Mouse (Mus musculus): Measurements from ENCODE around the gene Rbm11. TPM values are rescaled to one million over a fixed set of nuclear protein-coding genes. Genes with fewer than 3 reads are reported as not detected.

Rbm11 gene
- 0.39 and 0.46 TPM in 2 replicates for polyA plus RNA-seq (2014; fragmentation: Nextera tagmentation; extraction: Ambion mirVana)

- under 1% methylated on average over 52 of the region's 55 CpGs for WGBS
- peak within 1 kb of the TSS; percentile 74 to 84 for H3K4me3 ChIP-seq (ENCODE audit: control insufficient read depth in 1 of 2, insufficient read depth in 1 of 2, low read depth in 1 of 2, low read length in 2 of 2)
- H3K27me3 ChIP-seq (ENCODE audit: control insufficient read depth, insufficient read depth, low read length), result no peaks in the 10 kb centered on the region
- H3K9ac ChIP-seq (ENCODE audit: low read length), result peak within 1 kb of the TSS; percentile 68
- ATAC-seq (ENCODE audit: insufficient number of reproducible peaks, insufficient read depth, low FRiP score, low read depth), result peak; percentile 96
- H3K9me3 ChIP-seq (ENCODE audit: control insufficient read depth, low read length), result no peaks in the 10 kb centered on the region
- no peaks in the 10 kb centered on the region for H3K4me1 ChIP-seq (ENCODE audit: control insufficient read depth in 2 of 2, insufficient read depth in 2 of 2, low read length in 2 of 2)
- H3K36me3 ChIP-seq (ENCODE audit: control insufficient read depth, insufficient read depth, low read length), result no peaks in the 10 kb centered on the region
- peak within 1 kb of the TSS; percentile 93 for H3K4me2 ChIP-seq (ENCODE audit: low read length)
- H3K27ac ChIP-seq (replicated peaks in 1 of 2; ENCODE audit: control insufficient read depth in 1 of 2, insufficient read depth in 1 of 2, low read depth in 2 of 2, low read length in 2 of 2), result no peak within 1 kb of the TSS
Measured at GRCm38 (mm10) chr16:75592671-75593500, at the start of gene Rbm11. Gene Rbm11, plus strand, starts transcription at chr16:75592844.

GRCm38 (mm10) chr16:75545310-75545709 is 47.3 kb upstream of the Rbm11 start:
- H3K4me1 ChIP-seq (ENCODE audit: control insufficient read depth in 2 of 2, insufficient read depth in 2 of 2, low read length in 2 of 2), result no peaks in the 10 kb centered on the region
- H3K27ac ChIP-seq (replicated peaks in 1 of 2; ENCODE audit: control insufficient read depth in 1 of 2, insufficient read depth in 1 of 2, low read depth in 2 of 2, low read length in 2 of 2), result no peak overlapping the region
- H3K9ac ChIP-seq (ENCODE audit: low read length), result no peak overlapping the region
- ATAC-seq (ENCODE audit: insufficient number of reproducible peaks, insufficient read depth, low FRiP score, low read depth), result no peak
- no peaks in the 10 kb centered on the region for H3K9me3 ChIP-seq (ENCODE audit: control insufficient read depth, low read length)
- no peaks in the 10 kb centered on the region for H3K27me3 ChIP-seq (ENCODE audit: control insufficient read depth, insufficient read depth, low read length)
- no peaks in the 10 kb centered on the region for H3K36me3 ChIP-seq (ENCODE audit: control insufficient read depth, insufficient read depth, low read length)
- H3K4me2 ChIP-seq (ENCODE audit: low read length), result no peak overlapping the region
- 67% methylated on average over 1 of the region's 1 CpGs for WGBS
- no peak overlapping the region for H3K4me3 ChIP-seq (ENCODE audit: control insufficient read depth in 1 of 2, insufficient read depth in 1 of 2, low read depth in 1 of 2, low read length in 2 of 2)

GRCm38 (mm10) chr16:75562910-75563309 is 29.7 kb upstream of the Rbm11 start:
- ATAC-seq (ENCODE audit: insufficient number of reproducible peaks, insufficient read depth, low FRiP score, low read depth), result no peak
- no peak overlapping the region for H3K27ac ChIP-seq (replicated peaks in 1 of 2; ENCODE audit: control insufficient read depth in 1 of 2, insufficient read depth in 1 of 2, low read depth in 2 of 2, low read length in 2 of 2)
- no peak overlapping the region for H3K9ac ChIP-seq (ENCODE audit: low read length)
- no peaks in the 10 kb centered on the region for H3K27me3 ChIP-seq (ENCODE audit: control insufficient read depth, insufficient read depth, low read length)
- no peak overlapping the region for H3K4me3 ChIP-seq (ENCODE audit: control insufficient read depth in 1 of 2, insufficient read depth in 1 of 2, low read depth in 1 of 2, low read length in 2 of 2)
- WGBS, result 95% methylated on average over 2 of the region's 2 CpGs
- H3K4me2 ChIP-seq (ENCODE audit: low read length), result no peak overlapping the region
- no peaks in the 10 kb centered on the region for H3K4me1 ChIP-seq (ENCODE audit: control insufficient read depth in 2 of 2, insufficient read depth in 2 of 2, low read length in 2 of 2)
- no peaks in the 10 kb centered on the region for H3K9me3 ChIP-seq (ENCODE audit: control insufficient read depth, low read length)
- H3K36me3 ChIP-seq (ENCODE audit: control insufficient read depth, insufficient read depth, low read length), result no peaks in the 10 kb centered on the region

GRCm38 (mm10) chr16:75582279-75582678 is 10.4 kb upstream of the Rbm11 start:
- 76% methylated on average over 5 of the region's 5 CpGs for WGBS
- Histone ChIP-seq H3K4me1 (ENCODE audit: control insufficient read depth in 2 of 2, insufficient read depth in 2 of 2, low read length in 2 of 2) (no peaks in the 10 kb centered on the region; a peak in 1 of 4 replicates), H3K9ac (ENCODE audit: low read length) (no peak overlapping the region), H3K27me3 (ENCODE audit: control insufficient read depth, insufficient read depth, low read length) (no peaks in the 10 kb centered on the region), H3K4me2 (ENCODE audit: low read length) (no peak overlapping the region), H3K9me3 (ENCODE audit: control insufficient read depth, low read length) (no peaks in the 10 kb centered on the region), H3K36me3 (ENCODE audit: control insufficient read depth, insufficient read depth, low read length) (no peaks in the 10 kb centered on the region), H3K27ac (replicated peaks in 1 of 2; ENCODE audit: control insufficient read depth in 1 of 2, insufficient read depth in 1 of 2, low read depth in 2 of 2, low read length in 2 of 2) (no peak overlapping the region), H3K4me3 (ENCODE audit: control insufficient read depth in 1 of 2, insufficient read depth in 1 of 2, low read depth in 1 of 2, low read length in 2 of 2) (no peak overlapping the region)
- no peak for ATAC-seq (ENCODE audit: insufficient number of reproducible peaks, insufficient read depth, low FRiP score, low read depth)

- Histone ChIP-seq H3K36me3 (ENCODE audit: control insufficient read depth, insufficient read depth, low read length) (no peaks in the 10 kb centered on the region), H3K9me3 (ENCODE audit: control insufficient read depth, low read length) (no peaks in the 10 kb centered on the region), H3K4me2 (ENCODE audit: low read length) (no peak within 1 kb of the TSS), H3K27ac (replicated peaks in 1 of 2; ENCODE audit: control insufficient read depth in 1 of 2, insufficient read depth in 1 of 2, low read depth in 2 of 2, low read length in 2 of 2) (no peak within 1 kb of the TSS), H3K4me1 (ENCODE audit: control insufficient read depth in 2 of 2, insufficient read depth in 2 of 2, low read length in 2 of 2) (no peaks in the 10 kb centered on the region; a peak in 1 of 4 replicates), H3K4me3 (ENCODE audit: control insufficient read depth in 1 of 2, insufficient read depth in 1 of 2, low read depth in 1 of 2, low read length in 2 of 2) (no peak within 1 kb of the TSS), H3K27me3 (ENCODE audit: control insufficient read depth, insufficient read depth, low read length) (no peaks in the 10 kb centered on the region), H3K9ac (ENCODE audit: low read length) (no peak within 1 kb of the TSS)
- 85% methylated on average over 7 of the region's 7 CpGs for WGBS
- ATAC-seq (ENCODE audit: insufficient number of reproducible peaks, insufficient read depth, low FRiP score, low read depth), result no peak
Measured at GRCm38 (mm10) chr16:75585961-75586360, 6.7 kb upstream of the Rbm11 start, which contains the start of gene Lipi. Gene Lipi, minus strand, starts transcription at chr16:75586061.

GRCm38 (mm10) chr16:75586466-75586865 is 6.2 kb upstream of the Rbm11 start:
- Histone ChIP-seq H3K4me2 (ENCODE audit: low read length) (no peak overlapping the region), H3K4me3 (ENCODE audit: control insufficient read depth in 1 of 2, insufficient read depth in 1 of 2, low read depth in 1 of 2, low read length in 2 of 2) (no peak overlapping the region), H3K36me3 (ENCODE audit: control insufficient read depth, insufficient read depth, low read length) (no peaks in the 10 kb centered on the region), H3K9ac (ENCODE audit: low read length) (no peak overlapping the region), H3K9me3 (ENCODE audit: control insufficient read depth, low read length) (no peaks in the 10 kb centered on the region), H3K27me3 (ENCODE audit: control insufficient read depth, insufficient read depth, low read length) (no peaks in the 10 kb centered on the region), H3K4me1 (ENCODE audit: control insufficient read depth in 2 of 2, insufficient read depth in 2 of 2, low read length in 2 of 2) (no peaks in the 10 kb centered on the region; a peak in 1 of 4 replicates), H3K27ac (replicated peaks in 1 of 2; ENCODE audit: control insufficient read depth in 1 of 2, insufficient read depth in 1 of 2, low read depth in 2 of 2, low read length in 2 of 2) (no peak overlapping the region)
- no peak for ATAC-seq (ENCODE audit: insufficient number of reproducible peaks, insufficient read depth, low FRiP score, low read depth)
- 28% methylated on average over 3 of the region's 3 CpGs for WGBS

GRCm38 (mm10) chr16:75593501-75594183 is 998 bp downstream of the Rbm11 start:
- H3K27me3 ChIP-seq (ENCODE audit: control insufficient read depth, insufficient read depth, low read length), result no peaks in the 10 kb centered on the region
- WGBS, result 19% methylated on average over 15 of the region's 15 CpGs
- peak overlapping the region; percentile 68 for H3K9ac ChIP-seq (ENCODE audit: low read length)
- peak overlapping the region; percentile 93 for H3K4me2 ChIP-seq (ENCODE audit: low read length)
- ATAC-seq (ENCODE audit: insufficient number of reproducible peaks, insufficient read depth, low FRiP score, low read depth), result no peak
- H3K4me3 ChIP-seq (ENCODE audit: control insufficient read depth in 1 of 2, insufficient read depth in 1 of 2, low read depth in 1 of 2, low read length in 2 of 2), result peak overlapping the region; percentile 74 to 84; a peak in 3 of 4 replicates
- no peaks in the 10 kb centered on the region for H3K36me3 ChIP-seq (ENCODE audit: control insufficient read depth, insufficient read depth, low read length)
- no peaks in the 10 kb centered on the region for H3K9me3 ChIP-seq (ENCODE audit: control insufficient read depth, low read length)
- no peak overlapping the region for H3K27ac ChIP-seq (replicated peaks in 1 of 2; ENCODE audit: control insufficient read depth in 1 of 2, insufficient read depth in 1 of 2, low read depth in 2 of 2, low read length in 2 of 2)
- no peaks in the 10 kb centered on the region for H3K4me1 ChIP-seq (ENCODE audit: control insufficient read depth in 2 of 2, insufficient read depth in 2 of 2, low read length in 2 of 2)

Data from heart, embryonic 14.5 days (tissue).